Mouse (Mus musculus): Measurements from ENCODE around the gene Ndufa4. TPM values are rescaled to one million over a fixed set of nuclear protein-coding genes. Genes with fewer than 3 reads are reported as not detected.
"Not testable (repeated sequence)": the region's sequence is repeated elsewhere in the genome, so short reads cannot be mapped to it uniquely, and the experiment has no call there.

The Ndufa4 gene
- polyA plus RNA-seq, 1 experiment from 2014 or later, result 749 TPM

DNA sequence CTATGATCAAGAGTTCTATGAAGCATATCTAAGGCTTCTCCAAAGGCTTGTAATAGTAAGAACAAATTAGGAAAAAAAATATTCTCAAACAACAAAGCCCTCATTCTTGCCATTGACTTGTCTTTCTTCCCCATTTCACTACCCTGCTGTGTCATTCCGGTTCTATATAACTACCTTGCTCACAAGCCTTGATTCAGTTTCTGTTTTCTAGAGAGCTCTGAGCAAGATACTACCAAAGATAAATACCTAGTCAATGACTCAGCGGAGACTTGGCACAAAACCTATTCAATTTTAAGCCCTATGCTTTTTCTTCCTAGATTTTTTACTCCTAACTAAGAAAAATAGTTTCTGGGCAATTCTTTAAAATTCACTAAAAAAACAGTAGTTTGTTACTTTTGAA, 31.9 kb downstream of the Ndufa4 start:
- not testable (repeated sequence) for H3K4me2 ChIP-seq (replicated peaks); H3K9me3 ChIP-seq (replicated peaks); H3K36me3 ChIP-seq; H3K4me3 ChIP-seq (replicated peaks); ATAC-seq (ENCODE audit: insufficient number of reproducible peaks, low FRiP score, low TSS enrichment, low read depth); H3K9ac ChIP-seq; H3K27me3 ChIP-seq; H3K4me1 ChIP-seq; H3K27ac ChIP-seq (replicated peaks)
- no CpG with 5 or more reads among the region's 2 CpGs for WGBS

Other genes starting within 250 kb of the Ndufa4 start
- gene Phf14, start 312 bp upstream of the Ndufa4 start, polyA plus RNA-seq (2015; fragmentation: Nextera tagmentation; extraction: Ambion mirVana), result 71.7 and 73.9 TPM in 2 replicates

Data from embryonic facial prominence, embryonic 15.5 days (tissue).